22 mouse cellular contexts compared by ENCODE assay signal in genomic region chr9:13569023-13569422, GRCm38 (mm10).
A peak's percentile ranks its signal among the peaks of the same experiment; 100 is the strongest.
DNase-seq lines count a peak whose midpoint lies in the region; ATAC-seq and TF ChIP-seq lines count a peak whose summit lies in the region.
"Had no signal": no experiment of that assay in that cellular context is flagged by ENCODE, and none has a peak within 500 bp of the region (broad histone marks: within the 10 kb centered on the region; RNA-seq: fewer than 3 reads in every experiment).

No protein-coding gene starts in this region.

- no peak for ATAC-seq in inflammation-experienced regulatory T-cells, adult 6 months
- ATAC-seq: activated CD4-positive, CD25-positive, alpha-beta regulatory T cell, adult 4 months; forebrain, embryonic 14.5 days; forebrain, embryonic 16.5 days had no signal

- peak overlapping the region; percentile 62; the same call in 1 of the 2 replicates for H3K27ac ChIP-seq in layer of hippocampus, adult 2 months
- H3K27ac ChIP-seq: embryonic facial prominence, embryonic 13.5 days; embryonic facial prominence, embryonic 15.5 days; forebrain, embryonic 10.5 days; forebrain, embryonic 12.5 days had no signal

- no peak overlapping the region for H3K4me3 ChIP-seq in layer of hippocampus, adult 2 months
- H3K4me3 ChIP-seq: embryonic facial prominence, embryonic 13.5 days; embryonic facial prominence, embryonic 15.5 days; erythroblast, embryonic 14.5 days; forebrain, embryonic 10.5 days; forebrain, embryonic 12.5 days had no signal

- no peak for TF ChIP-seq CTCF in layer of hippocampus, adult 2 months (conservative IDR thresholded peaks at IDR 0.05)

- no peak for DNase-seq in layer of hippocampus, adult 2 months (ENCODE audit: low spot score in 2 of 2)
- DNase-seq in layer of hippocampus, adult 9-11 months: no peak
- DNase-seq in 3T3-L1 (ENCODE audit: low read depth, low spot score): peak; percentile 48
- no peak for DNase-seq in frontal cortex, adult 2 months (ENCODE audit: extremely low spot score in 1 of 2, low spot score in 1 of 2)
- DNase-seq: adrenal gland, adult 8-10 months; adrenal gland, postnatal 14 days; adrenal gland, postnatal 36 days; cerebellum, adult 11-12 months; cerebellum, adult 2 months; cerebellum, adult 9-10 months; cerebellum, postnatal 14 days; cerebellum, postnatal 36 days; embryo, embryonic 11 days had no signal
